Mouse (Mus musculus): ENCODE data around the gene Gstp3. TPM values are rescaled to one million over a fixed set of nuclear protein-coding genes. Genes with fewer than 3 reads are reported as not detected.

Gstp3 gene
- polyA plus RNA-seq (2015; fragmentation: Nextera tagmentation; extraction: Ambion mirVana) = 95.4 and 105 TPM in 2 replicates

GRCm38 (mm10) chr19:4059069-4059740 is at the start of gene Gstp3:
Gstp3 (minus strand) TSS chr19:4059569.
- peak within 1 kb of the TSS; percentile 53 for H3K4me2 ChIP-seq (ENCODE audit: low read depth, low read length)

GRCm38 (mm10) chr19:4108535-4108934 is 49.2 kb upstream of the Gstp3 start:
- ATAC-seq (ENCODE audit: low read depth) = no peak
- Histone ChIP-seq H3K27ac (ENCODE audit: low read length) (no peak overlapping the region), H3K36me3 (ENCODE audit: control insufficient read depth, insufficient read depth) (no peaks in the 10 kb centered on the region), H3K9me3 (replicated peaks; ENCODE audit: control insufficient read depth, low read length) (no peaks in the 10 kb centered on the region), H3K4me1 (ENCODE audit: control insufficient read depth, low read depth, low read length) (peaks cover 9% of the 10 kb centered on the region), H3K9ac (ENCODE audit: low read depth, low read length) (no peak overlapping the region), H3K27me3 (ENCODE audit: control insufficient read depth, insufficient read depth, low read depth, low read length) (no peaks in the 10 kb centered on the region), H3K4me3 (ENCODE audit: low read depth, low read length) (no peak overlapping the region), H3K4me2 (ENCODE audit: low read depth, low read length) (no peak overlapping the region)
- 73% methylated on average over 9 of the region's 9 CpGs for WGBS (ENCODE audit: insufficient replicate concordance)

More at GRCm38 (mm10) chr19:4059069-4059740, at the start of gene Gstp3:
- 17% methylated on average over 15 of the region's 15 CpGs for WGBS (ENCODE audit: insufficient replicate concordance)
- peak within 1 kb of the TSS; percentile 44 for H3K4me3 ChIP-seq (ENCODE audit: low read depth, low read length)
- peak within 1 kb of the TSS; percentile 60 for H3K9ac ChIP-seq (ENCODE audit: low read depth, low read length)
- peak; percentile 94 for ATAC-seq (ENCODE audit: low read depth)
- H3K27ac ChIP-seq (ENCODE audit: low read length) = peak within 1 kb of the TSS; percentile 85
- no peaks in the 10 kb centered on the region for H3K27me3 ChIP-seq (ENCODE audit: control insufficient read depth, insufficient read depth, low read depth, low read length)
- no peaks in the 10 kb centered on the region for H3K9me3 ChIP-seq (replicated peaks; ENCODE audit: control insufficient read depth, low read length)
- H3K36me3 ChIP-seq (ENCODE audit: control insufficient read depth, insufficient read depth) = no peaks in the 10 kb centered on the region
- H3K4me1 ChIP-seq (ENCODE audit: control insufficient read depth, low read depth, low read length) = peaks cover 37% of the 10 kb centered on the region

GRCm38 (mm10) chr19:4106654-4107053 is 47.3 kb upstream of the Gstp3 start:
- 80% methylated on average over 14 of the region's 14 CpGs for WGBS (ENCODE audit: insufficient replicate concordance)

GRCm38 (mm10) chr19:4104675-4105194 is 45.4 kb upstream of the Gstp3 start:
- Histone ChIP-seq H3K36me3 (ENCODE audit: control insufficient read depth, insufficient read depth) (no peaks in the 10 kb centered on the region), H3K27me3 (ENCODE audit: control insufficient read depth, insufficient read depth, low read depth, low read length) (peaks cover 24% of the 10 kb centered on the region), H3K27ac (ENCODE audit: low read length) (no peak overlapping the region), H3K9ac (ENCODE audit: low read depth, low read length) (no peak overlapping the region), H3K4me1 (ENCODE audit: control insufficient read depth, low read depth, low read length) (peaks cover 14% of the 10 kb centered on the region), H3K4me3 (ENCODE audit: low read depth, low read length) (no peak overlapping the region), H3K9me3 (replicated peaks; ENCODE audit: control insufficient read depth, low read length) (no peaks in the 10 kb centered on the region), H3K4me2 (ENCODE audit: low read depth, low read length) (no peak overlapping the region)
- ATAC-seq (ENCODE audit: low read depth) = no peak
- 81% methylated on average over 16 of the region's 16 CpGs for WGBS (ENCODE audit: insufficient replicate concordance)

More at GRCm38 (mm10) chr19:4106654-4107053, 47.3 kb upstream of the Gstp3 start:
- Histone ChIP-seq H3K9ac (ENCODE audit: low read depth, low read length) (no peak overlapping the region), H3K4me3 (ENCODE audit: low read depth, low read length) (no peak overlapping the region), H3K27me3 (ENCODE audit: control insufficient read depth, insufficient read depth, low read depth, low read length) (peaks cover 6% of the 10 kb centered on the region), H3K36me3 (ENCODE audit: control insufficient read depth, insufficient read depth) (no peaks in the 10 kb centered on the region), H3K27ac (ENCODE audit: low read length) (no peak overlapping the region), H3K9me3 (replicated peaks; ENCODE audit: control insufficient read depth, low read length) (no peaks in the 10 kb centered on the region), H3K4me2 (ENCODE audit: low read depth, low read length) (no peak overlapping the region), H3K4me1 (ENCODE audit: control insufficient read depth, low read depth, low read length) (no peaks in the 10 kb centered on the region)
- ATAC-seq (ENCODE audit: low read depth) = no peak

- H3K27ac ChIP-seq (ENCODE audit: low read length) = no peak overlapping the region
- H3K27me3 ChIP-seq (ENCODE audit: control insufficient read depth, insufficient read depth, low read depth, low read length) = peaks cover 24% of the 10 kb centered on the region
- H3K9ac ChIP-seq (ENCODE audit: low read depth, low read length) = no peak overlapping the region
- no peaks in the 10 kb centered on the region for H3K9me3 ChIP-seq (replicated peaks; ENCODE audit: control insufficient read depth, low read length)
- H3K4me1 ChIP-seq (ENCODE audit: control insufficient read depth, low read depth, low read length) = peaks cover 23% of the 10 kb centered on the region
- no peak overlapping the region for H3K4me3 ChIP-seq (ENCODE audit: low read depth, low read length)
- no peak overlapping the region for H3K4me2 ChIP-seq (ENCODE audit: low read depth, low read length)
- no peak for ATAC-seq (ENCODE audit: low read depth)
- no peaks in the 10 kb centered on the region for H3K36me3 ChIP-seq (ENCODE audit: control insufficient read depth, insufficient read depth)
- 70% methylated on average over 3 of the region's 3 CpGs for WGBS (ENCODE audit: insufficient replicate concordance)
Measured at GRCm38 (mm10) chr19:4103792-4104191, 44.4 kb upstream of the Gstp3 start.

GRCm38 (mm10) chr19:4103294-4103693 is 43.9 kb upstream of the Gstp3 start:
- no peak overlapping the region for H3K27ac ChIP-seq (ENCODE audit: low read length)
- no peak for ATAC-seq (ENCODE audit: low read depth)
- no peak overlapping the region for H3K4me3 ChIP-seq (ENCODE audit: low read depth, low read length)
- no peak overlapping the region for H3K9ac ChIP-seq (ENCODE audit: low read depth, low read length)
- no peak overlapping the region for H3K4me2 ChIP-seq (ENCODE audit: low read depth, low read length)
- peaks cover 24% of the 10 kb centered on the region for H3K27me3 ChIP-seq (ENCODE audit: control insufficient read depth, insufficient read depth, low read depth, low read length)
- H3K36me3 ChIP-seq (ENCODE audit: control insufficient read depth, insufficient read depth) = no peaks in the 10 kb centered on the region
- 87% methylated on average over 18 of the region's 18 CpGs for WGBS (ENCODE audit: insufficient replicate concordance)
- H3K4me1 ChIP-seq (ENCODE audit: control insufficient read depth, low read depth, low read length) = peaks cover 28% of the 10 kb centered on the region
- H3K9me3 ChIP-seq (replicated peaks; ENCODE audit: control insufficient read depth, low read length) = no peaks in the 10 kb centered on the region

- Histone ChIP-seq H3K4me1 (ENCODE audit: control insufficient read depth, low read depth, low read length) (peaks cover 35% of the 10 kb centered on the region), H3K36me3 (ENCODE audit: control insufficient read depth, insufficient read depth) (no peaks in the 10 kb centered on the region), H3K4me2 (ENCODE audit: low read depth, low read length) (no peak overlapping the region), H3K4me3 (ENCODE audit: low read depth, low read length) (no peak overlapping the region), H3K27ac (ENCODE audit: low read length) (no peak overlapping the region), H3K9me3 (replicated peaks; ENCODE audit: control insufficient read depth, low read length) (no peaks in the 10 kb centered on the region), H3K9ac (ENCODE audit: low read depth, low read length) (no peak overlapping the region), H3K27me3 (ENCODE audit: control insufficient read depth, insufficient read depth, low read depth, low read length) (peaks cover 24% of the 10 kb centered on the region)
- ATAC-seq (ENCODE audit: low read depth) = no peak
- WGBS (ENCODE audit: insufficient replicate concordance) = 82% methylated on average over 12 of the region's 12 CpGs
Measured at GRCm38 (mm10) chr19:4102626-4103025, 43.3 kb upstream of the Gstp3 start.

GRCm38 (mm10) chr19:4102049-4102448 is 42.7 kb upstream of the Gstp3 start:
- Histone ChIP-seq H3K4me2 (ENCODE audit: low read depth, low read length) (no peak overlapping the region), H3K9ac (ENCODE audit: low read depth, low read length) (no peak overlapping the region), H3K4me1 (ENCODE audit: control insufficient read depth, low read depth, low read length) (peaks cover 36% of the 10 kb centered on the region), H3K27me3 (ENCODE audit: control insufficient read depth, insufficient read depth, low read depth, low read length) (peaks cover 24% of the 10 kb centered on the region), H3K36me3 (ENCODE audit: control insufficient read depth, insufficient read depth) (no peaks in the 10 kb centered on the region), H3K9me3 (replicated peaks; ENCODE audit: control insufficient read depth, low read length) (no peaks in the 10 kb centered on the region), H3K4me3 (ENCODE audit: low read depth, low read length) (no peak overlapping the region), H3K27ac (ENCODE audit: low read length) (no peak overlapping the region)
- no peak for ATAC-seq (ENCODE audit: low read depth)
- WGBS (ENCODE audit: insufficient replicate concordance) = 69% methylated on average over 2 of the region's 2 CpGs

GRCm38 (mm10) chr19:4101466-4101865 is 42.1 kb upstream of the Gstp3 start:
- Histone ChIP-seq H3K4me1 (ENCODE audit: control insufficient read depth, low read depth, low read length) (peaks cover 39% of the 10 kb centered on the region), H3K36me3 (ENCODE audit: control insufficient read depth, insufficient read depth) (no peaks in the 10 kb centered on the region), H3K9ac (ENCODE audit: low read depth, low read length) (no peak overlapping the region), H3K9me3 (replicated peaks; ENCODE audit: control insufficient read depth, low read length) (no peaks in the 10 kb centered on the region), H3K4me2 (ENCODE audit: low read depth, low read length) (no peak overlapping the region), H3K4me3 (ENCODE audit: low read depth, low read length) (no peak overlapping the region), H3K27ac (ENCODE audit: low read length) (no peak overlapping the region), H3K27me3 (ENCODE audit: control insufficient read depth, insufficient read depth, low read depth, low read length) (peaks cover 24% of the 10 kb centered on the region)
- ATAC-seq (ENCODE audit: low read depth) = no peak
- WGBS (ENCODE audit: insufficient replicate concordance) = 78% methylated on average over 6 of the region's 6 CpGs
